Mouse (Mus musculus) gastrocnemius, adult 8-10 months (tissue): ENCODE data around the gene Odc1. TPM values are rescaled to one million over a fixed set of nuclear protein-coding genes. Genes with fewer than 3 reads are reported as not detected.

ENCODE experiments used
- DNase-seq, 2 experiments: peaks; one replicate each; pipeline ENCODE4 v3.0.0; 2022; ENCODE audit warnings: low spot score in 2 of 2
- total RNA-seq, 4 experiments: library from RNA; stranded (reverse); gene quantifications; 2 replicates each; pipeline ENCODE4 v1.2.4; 2022

Gene Odc1
- total RNA-seq, 4 experiments from 2014 or later = 83.7 to 236 (median 139) TPM

DNA sequence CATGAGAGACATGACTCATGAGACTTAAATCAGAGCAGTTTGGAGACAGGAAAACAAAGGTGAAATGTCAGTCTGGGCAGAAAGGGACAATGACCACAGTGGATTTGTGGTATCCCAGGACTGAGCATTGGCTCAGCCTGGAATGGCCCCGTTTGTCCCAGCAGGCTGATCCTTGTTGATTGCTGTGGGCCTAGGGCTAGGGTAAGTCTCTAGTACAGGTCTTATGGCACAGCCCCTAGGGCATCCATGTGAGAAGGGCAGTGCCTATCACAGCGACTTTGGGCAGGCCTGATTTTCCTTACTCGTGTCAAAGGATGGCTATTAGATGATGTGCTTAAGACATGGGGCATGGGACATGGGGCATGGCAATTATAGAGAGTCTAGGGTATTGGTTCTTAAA, 41.4 kb downstream of the Odc1 start:
- DNase-seq = no peak

DNA sequence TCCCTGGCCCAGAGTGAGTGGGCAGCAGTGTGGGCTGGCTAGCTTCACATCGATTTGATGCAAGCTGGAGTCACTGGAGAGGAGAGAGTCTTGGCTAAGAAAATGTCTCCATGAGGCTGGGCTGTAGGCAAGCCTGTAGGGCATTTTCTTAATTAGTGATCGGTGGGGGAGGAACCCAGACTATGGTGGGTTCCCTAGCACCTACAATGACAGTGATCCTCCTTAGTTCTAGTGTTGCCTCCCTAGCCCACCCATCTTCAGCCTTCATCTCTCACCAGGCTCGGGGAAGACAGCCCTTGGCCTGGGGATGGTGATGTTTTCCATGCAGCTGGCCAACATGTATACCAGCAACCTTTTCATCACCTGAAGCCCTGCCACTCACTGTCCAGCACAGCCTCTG, 43.8 kb downstream of the Odc1 start:
- DNase-seq = no peak

GRCm38 (mm10) chr12:17588906-17589612, 44.5 kb downstream of the Odc1 start:
- no peak for DNase-seq

- no peak for DNase-seq
These were observed 46.7 kb downstream of the Odc1 start for GRCm38 (mm10) chr12:17591249-17591648.

- DNase-seq = no peak
These were observed 49.4 kb downstream of the Odc1 start for GRCm38 (mm10) chr12:17593956-17594355.

- DNase-seq = no peak
These were observed 50.1 kb downstream of the Odc1 start for GRCm38 (mm10) chr12:17594701-17595100.

GRCm38 (mm10) chr12:17595166-17595565, 50.6 kb downstream of the Odc1 start:
- DNase-seq = no peak

Other genes starting within 250 kb of the Odc1 start
- not detected for gene Atp6v1c2, start 215.4 kb upstream of the Odc1 start, total RNA-seq
- 1 to 10 TPM; 6.8 to 9.1 (median 8.6) TPM for gene Nol10, start 196.3 kb upstream of the Odc1 start, total RNA-seq
- gene Hpcal1, start 146.1 kb downstream of the Odc1 start, total RNA-seq = 1 to 10 TPM; 3.4 to 3.9 (median 3.5) TPM